Mouse (Mus musculus) neural tube, embryonic 11.5 days (tissue): ENCODE results near the gene Esr1. TPM values are rescaled to one million over a fixed set of nuclear protein-coding genes. Genes with fewer than 3 reads are reported as not detected.

Source experiments
- ATAC-seq: fragments of 200-750 bp; cut with Nextera tagmentation; 2 replicates; pipeline ENCODE4 v1.8.0; 2017; ENCODE audit warnings: moderate number of reproducible peaks, mild to moderate bottlenecking, moderate TSS enrichment, moderate library complexity; ENCODE audit not compliant: insufficient read depth, low FRiP score, low TSS enrichment
- DNase-seq: peaks from one replicate; pipeline ENCODE4 v3.0.0-alpha.2; 2015; ENCODE audit warnings: low spot score
- H3K27ac ChIP-seq: fragments of 300-500 bp; sonication (generic); 2 replicates; pipeline ENCODE4 v1.5.1; 2014; ENCODE audit warnings: low read depth, mild to moderate bottlenecking, low read length
- H3K27me3 ChIP-seq: fragments of 300-500 bp; sonication (generic); 2 replicates; pipeline ENCODE4 v1.6.1; 2014; ENCODE audit warnings: mild to moderate bottlenecking, low read length, mixed read lengths; ENCODE audit not compliant: control insufficient read depth, insufficient read depth
- H3K36me3 ChIP-seq: fragments of 300-500 bp; sonication (generic); 2 replicates; pipeline ENCODE4 v1.6.1; 2014; ENCODE audit warnings: mild to moderate bottlenecking, low read length, moderate library complexity, mixed read lengths; ENCODE audit not compliant: control insufficient read depth, insufficient read depth
- H3K4me1 ChIP-seq: fragments of 300-500 bp; sonication (generic); 2 replicates; pipeline ENCODE4 v1.6.1; 2014; ENCODE audit warnings: low read length, mixed read lengths; ENCODE audit not compliant: control insufficient read depth, insufficient read depth
- H3K4me2 ChIP-seq: fragments of 300-500 bp; sonication (generic); 2 replicates; pipeline ENCODE4 v1.6.1; 2014; ENCODE audit warnings: low read depth, mild to moderate bottlenecking, moderate library complexity
- H3K4me3 ChIP-seq: fragments of 300-500 bp; sonication (generic); 2 replicates; pipeline ENCODE4 v1.5.1; 2014; ENCODE audit warnings: low read depth, low read length
- H3K9ac ChIP-seq: fragments of 300-500 bp; sonication (generic); 2 replicates; pipeline ENCODE4 v1.6.1; 2014; ENCODE audit warnings: mild to moderate bottlenecking, low read length
- H3K9me3 ChIP-seq: fragments of 300-500 bp; sonication (generic); 2 replicates; pipeline ENCODE4 v1.6.1; 2016; ENCODE audit warnings: low read length; ENCODE audit not compliant: control insufficient read depth
- WGBS: fragments of 180-500 bp; shearing (Covaris S2); extraction: QIAGEN DNeasy Blood & Tissue Kit; methylation state at CpG from one replicate; pipeline ENCODE4 v1.1.7; 2014; 5-methylcytosine and 5-hydroxymethylcytosine counted together
- polyA plus RNA-seq: library from polyadenylated mRNA; unstranded; fragments of >200 nt; fragmentation: Nextera tagmentation; extraction: Ambion mirVana; gene quantifications from 2 replicates; pipeline ENCODE4 v1.2.1, GENCODE M21; 2014

Gene Esr1
- polyA plus RNA-seq, 1 experiment from 2014 or later: 0.08 TPM

DNA sequence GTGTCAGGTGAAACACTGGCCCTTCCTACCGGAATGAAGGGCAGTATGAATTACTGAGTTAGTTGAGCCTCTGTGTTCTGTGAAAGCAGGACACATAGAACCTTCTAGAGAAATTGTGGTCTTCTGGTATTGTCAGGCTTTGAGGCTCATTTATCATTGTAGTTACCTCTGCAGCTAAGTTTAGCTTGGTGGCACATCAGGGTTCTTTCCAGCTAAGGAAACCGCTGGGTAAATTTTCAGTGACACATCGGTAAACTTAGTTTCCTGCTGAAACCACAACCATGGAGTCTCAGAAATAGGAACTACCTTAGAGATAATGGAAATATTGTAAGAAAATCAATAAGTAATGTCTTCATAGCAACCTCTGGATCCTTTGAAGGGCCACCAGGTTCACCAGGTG is 366.0 kb downstream of the Esr1 start:
- no peak overlapping the region for H3K27ac ChIP-seq
- 93% methylated on average over 3 of the region's 3 CpGs for WGBS
- H3K4me1 ChIP-seq: no peaks in the 10 kb centered on the region

DNA sequence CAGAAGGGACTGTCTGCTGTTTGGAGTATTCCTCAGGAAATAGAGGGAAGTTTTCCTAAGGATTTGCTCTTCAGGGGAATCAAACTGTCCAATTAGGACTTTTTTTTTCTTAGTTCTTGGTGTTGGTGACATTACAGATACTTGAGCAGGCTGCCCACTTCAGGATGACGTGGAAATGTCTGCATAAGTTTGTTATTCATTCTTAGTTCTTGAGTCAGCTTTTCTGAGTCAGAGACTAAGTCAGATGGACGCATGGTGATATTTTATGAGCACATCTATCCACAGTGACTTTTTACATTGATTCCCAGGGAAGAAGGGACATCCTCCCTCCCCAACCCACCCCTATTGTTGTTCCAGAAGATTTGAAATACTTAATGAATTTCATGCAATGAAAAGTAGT is 372.5 kb downstream of the Esr1 start:
- Histone ChIP-seq H3K9ac (no peak overlapping the region), H3K9me3 (no peaks in the 10 kb centered on the region), H3K4me3 (no peak overlapping the region), H3K27ac (no peak overlapping the region), H3K4me2 (no peak overlapping the region), H3K4me1 (no peaks in the 10 kb centered on the region), H3K36me3 (no peaks in the 10 kb centered on the region), H3K27me3 (no peaks in the 10 kb centered on the region)
- DNase-seq (no peak), ATAC-seq (no peak)
- WGBS: 77% methylated on average over 2 of the region's 2 CpGs

More for the DNA sequence above, 366.0 kb downstream of the Esr1 start:
- ATAC-seq (no peak), DNase-seq (no peak)
- no peak overlapping the region for H3K9ac ChIP-seq
- no peaks in the 10 kb centered on the region for H3K27me3 ChIP-seq
- H3K36me3 ChIP-seq: no peaks in the 10 kb centered on the region
- H3K4me2 ChIP-seq: no peak overlapping the region
- H3K4me3 ChIP-seq: no peak overlapping the region
- no peaks in the 10 kb centered on the region for H3K9me3 ChIP-seq

DNA sequence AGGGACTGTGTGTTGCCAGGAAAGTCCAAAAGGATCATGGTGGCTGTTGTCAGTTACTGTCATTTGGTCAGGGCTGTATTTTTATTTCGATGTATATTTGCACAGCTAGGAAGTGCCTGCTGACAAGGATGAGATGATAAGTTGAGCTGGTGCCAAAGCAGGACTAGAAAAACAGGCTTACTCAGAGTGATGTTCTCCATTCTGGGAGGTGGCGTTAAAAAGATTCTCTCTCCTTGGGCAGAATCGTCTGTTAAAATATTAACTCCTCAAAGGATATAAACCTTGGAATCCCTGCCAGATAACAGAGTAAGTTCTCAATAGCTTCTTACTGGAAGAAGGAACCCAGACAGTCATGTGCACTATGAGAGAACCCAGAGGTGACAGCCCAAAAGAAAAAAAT is 382.4 kb downstream of the Esr1 start:
- WGBS: 87% methylated on average over 3 of the region's 3 CpGs
- Histone ChIP-seq H3K27me3 (no peaks in the 10 kb centered on the region), H3K4me2 (no peak overlapping the region), H3K36me3 (no peaks in the 10 kb centered on the region), H3K9ac (no peak overlapping the region), H3K4me1 (no peaks in the 10 kb centered on the region), H3K27ac (no peak overlapping the region), H3K9me3 (no peaks in the 10 kb centered on the region), H3K4me3 (no peak overlapping the region)
- ATAC-seq: no peak
- DNase-seq: no peak

DNA sequence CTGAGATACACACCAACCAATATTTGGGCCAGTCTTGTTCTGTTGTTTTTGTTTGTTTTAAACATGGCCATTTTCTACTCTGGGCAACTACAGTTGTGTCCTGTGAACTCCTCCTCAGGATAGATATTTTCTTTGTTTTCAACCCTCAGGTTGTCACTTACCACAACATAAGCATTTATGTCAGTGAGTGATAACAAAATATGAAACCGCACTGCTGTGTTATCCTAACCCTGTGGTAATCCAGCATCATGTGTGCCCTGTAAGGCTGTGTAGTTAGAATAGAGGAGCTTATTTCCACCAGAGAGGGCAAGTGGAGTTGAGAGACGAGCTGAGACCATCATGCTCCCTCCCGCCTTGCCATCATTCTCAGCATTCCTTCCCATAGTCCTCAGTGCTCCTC is 385.2 kb downstream of the Esr1 start:
- no peak overlapping the region for H3K4me3 ChIP-seq
- no peaks in the 10 kb centered on the region for H3K36me3 ChIP-seq
- DNase-seq (no peak), ATAC-seq (no peak)
- H3K4me2 ChIP-seq: no peak overlapping the region
- no peaks in the 10 kb centered on the region for H3K4me1 ChIP-seq
- no peaks in the 10 kb centered on the region for H3K9me3 ChIP-seq
- H3K27me3 ChIP-seq: no peaks in the 10 kb centered on the region
- WGBS: 79% methylated on average over 3 of the region's 3 CpGs
- H3K27ac ChIP-seq: no peak overlapping the region
- H3K9ac ChIP-seq: no peak overlapping the region

DNA sequence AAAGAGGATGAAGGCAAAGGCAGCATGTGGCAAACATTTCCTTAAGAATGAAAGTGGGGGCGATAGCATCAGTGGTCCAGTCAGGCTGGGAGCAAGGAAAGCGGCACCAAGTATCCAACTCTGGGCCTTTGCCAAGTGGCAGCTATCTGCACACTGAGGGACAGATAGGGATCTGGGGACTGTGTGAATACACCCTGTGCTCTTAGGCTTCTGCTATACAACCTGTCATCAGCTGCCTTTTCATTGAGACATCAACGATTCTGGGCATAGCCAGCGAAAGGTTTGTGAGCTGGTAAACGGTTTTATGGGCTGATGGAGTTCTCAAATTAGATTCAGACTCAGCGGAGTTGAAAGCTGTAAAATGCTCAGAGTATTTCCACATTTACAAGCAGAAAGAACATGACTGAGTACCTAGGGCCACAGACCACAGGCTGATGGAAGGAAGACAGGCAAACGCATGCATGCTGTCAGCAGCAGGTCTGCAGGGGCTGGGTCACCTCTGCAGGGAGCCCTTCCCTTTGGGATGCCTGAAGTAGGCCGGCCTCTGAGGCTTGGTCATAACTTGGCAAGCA is 397.5 kb downstream of the Esr1 start:
- Histone ChIP-seq H3K4me3 (no peak overlapping the region), H3K4me2 (no peak overlapping the region), H3K9me3 (no peaks in the 10 kb centered on the region), H3K4me1 (no peaks in the 10 kb centered on the region), H3K9ac (no peak overlapping the region), H3K27ac (no peak overlapping the region), H3K36me3 (no peaks in the 10 kb centered on the region), H3K27me3 (no peaks in the 10 kb centered on the region)
- ATAC-seq (no peak), DNase-seq (no peak)
- WGBS: 64% methylated on average over 8 of the region's 8 CpGs

DNA sequence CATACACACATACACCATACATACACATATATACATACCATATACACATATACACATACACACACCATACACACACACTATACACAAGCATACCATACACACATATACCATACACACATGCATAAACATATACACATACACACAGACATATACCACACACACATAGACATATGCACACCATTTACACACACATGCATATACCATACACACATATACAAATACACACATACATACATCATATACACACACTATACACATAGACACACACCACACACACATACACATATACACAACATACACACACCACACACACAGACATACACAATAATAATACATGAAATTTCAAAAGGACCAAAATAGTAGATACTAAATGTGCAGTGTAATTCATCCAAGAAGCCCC is 400.6 kb downstream of the Esr1 start:
- Histone ChIP-seq H3K36me3 (no peaks in the 10 kb centered on the region), H3K9me3 (no peaks in the 10 kb centered on the region), H3K27ac (no peak overlapping the region), H3K9ac (no peak overlapping the region), H3K4me1 (no peaks in the 10 kb centered on the region), H3K4me3 (no peak overlapping the region), H3K27me3 (no peaks in the 10 kb centered on the region), H3K4me2 (no peak overlapping the region)
- no peak for ATAC-seq
- DNase-seq: no peak

DNA sequence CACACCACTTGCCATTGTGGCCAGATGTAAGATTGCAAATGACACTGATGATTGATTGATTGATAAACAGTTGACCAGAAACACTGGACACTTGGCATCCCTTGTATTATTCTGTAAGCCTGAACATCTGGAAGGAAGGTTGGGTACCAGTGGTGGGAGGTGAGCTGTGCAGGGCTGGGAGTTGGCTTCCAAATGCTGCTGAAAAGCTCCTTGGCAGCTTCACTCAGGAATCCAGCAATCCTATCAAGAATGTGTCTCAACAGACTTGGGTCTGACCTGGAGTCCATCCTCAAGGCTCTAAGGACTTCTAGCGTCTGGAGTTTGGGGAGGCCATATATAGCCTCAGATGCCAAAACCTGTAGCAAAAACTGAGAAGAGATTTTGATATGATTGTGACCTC is 403.6 kb downstream of the Esr1 start:
- no peaks in the 10 kb centered on the region for H3K36me3 ChIP-seq
- H3K4me2 ChIP-seq: no peak overlapping the region
- H3K4me3 ChIP-seq: no peak overlapping the region
- WGBS: 94% methylated on average over 1 of the region's 1 CpGs
- ATAC-seq (no peak), DNase-seq (no peak)
- H3K9me3 ChIP-seq: no peaks in the 10 kb centered on the region
- H3K27me3 ChIP-seq: no peaks in the 10 kb centered on the region
- no peak overlapping the region for H3K27ac ChIP-seq
- H3K9ac ChIP-seq: no peak overlapping the region
- H3K4me1 ChIP-seq: no peaks in the 10 kb centered on the region

DNA sequence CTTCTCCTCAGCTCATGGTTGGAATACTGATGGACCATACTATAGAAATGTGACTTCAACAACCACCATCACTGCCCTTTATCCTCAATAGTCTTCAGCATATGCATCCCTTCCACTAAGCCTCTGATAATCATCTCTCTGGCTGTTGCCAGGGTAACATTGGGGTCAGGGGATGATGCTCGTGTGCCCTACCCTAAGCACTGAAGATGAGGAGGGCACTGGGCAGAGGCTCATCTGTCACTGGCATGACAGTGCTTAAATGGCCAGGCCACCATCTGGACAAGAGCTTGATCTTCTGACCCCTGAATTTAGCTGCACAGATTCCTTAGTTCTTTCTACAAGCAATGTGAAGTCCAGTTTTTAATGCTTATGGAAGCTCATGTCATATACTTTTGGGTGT is 405.8 kb downstream of the Esr1 start:
- H3K27me3 ChIP-seq: no peaks in the 10 kb centered on the region
- no peak overlapping the region for H3K4me3 ChIP-seq
- no peak overlapping the region for H3K4me2 ChIP-seq
- H3K27ac ChIP-seq: no peak overlapping the region
- no peak overlapping the region for H3K9ac ChIP-seq
- no peak for ATAC-seq
- no peaks in the 10 kb centered on the region for H3K36me3 ChIP-seq
- DNase-seq: no peak
- no peaks in the 10 kb centered on the region for H3K4me1 ChIP-seq
- 61% methylated on average over 1 of the region's 1 CpGs for whole genome bisulfite sequencing
- no peaks in the 10 kb centered on the region for H3K9me3 ChIP-seq

DNA sequence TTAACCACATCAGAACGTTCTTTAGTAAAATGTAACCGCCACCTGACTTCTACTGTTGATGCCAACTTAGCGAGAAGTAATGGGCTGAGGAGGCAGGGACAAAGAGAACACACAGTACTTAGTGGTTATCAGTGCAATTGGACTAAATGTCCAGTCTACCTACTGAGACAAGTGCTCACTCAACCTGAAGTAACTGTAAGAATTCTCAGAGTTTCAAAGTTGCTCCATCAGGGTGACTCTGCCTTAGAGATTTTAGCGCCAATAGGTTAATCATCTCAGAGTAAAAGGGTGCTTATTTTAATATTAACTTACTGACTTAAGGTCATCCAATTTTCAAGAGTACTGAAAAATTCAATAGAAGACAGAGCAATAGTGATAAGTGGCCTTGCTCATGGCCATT is 414.5 kb downstream of the Esr1 start:
- DNase-seq: no peak
- Histone ChIP-seq H3K4me3 (no peak overlapping the region), H3K36me3 (no peaks in the 10 kb centered on the region), H3K27ac (no peak overlapping the region), H3K4me1 (no peaks in the 10 kb centered on the region), H3K4me2 (no peak overlapping the region), H3K9ac (no peak overlapping the region), H3K27me3 (no peaks in the 10 kb centered on the region), H3K9me3 (no peaks in the 10 kb centered on the region)
- WGBS: 91% methylated on average over 4 of the region's 4 CpGs
- no peak for ATAC-seq
